Mouse (Mus musculus) midbrain, embryonic 13.5 days (tissue): ENCODE data around the gene Myf5. TPM values are rescaled to one million over a fixed set of nuclear protein-coding genes. Genes with fewer than 3 reads are reported as not detected.
A peak's percentile ranks its signal among the peaks of the same experiment; 100 is the strongest.

Experiments
- ATAC-seq: fragments of 200-750 bp; cut with Nextera tagmentation; 2 replicates; pipeline ENCODE4 v1.8.0; 2017; ENCODE audit warnings: mild to moderate bottlenecking, moderate TSS enrichment, moderate library complexity
- H3K27ac ChIP-seq: fragments of 300-500 bp; sonication (generic); 2 replicates; pipeline ENCODE4 v1.5.1; 2015; ENCODE audit warnings: inconsistent platforms, mild to moderate bottlenecking, moderate library complexity
- H3K27me3 ChIP-seq: fragments of 300-500 bp; sonication (generic); 2 replicates; pipeline ENCODE4 v1.6.1; 2015; ENCODE audit warnings: mild to moderate bottlenecking, inconsistent platforms
- H3K36me3 ChIP-seq: fragments of 300-500 bp; sonication (generic); 2 replicates; pipeline ENCODE4 v1.6.1; 2015; ENCODE audit warnings: mild to moderate bottlenecking, inconsistent platforms
- H3K4me1 ChIP-seq: fragments of 300-500 bp; sonication (generic); replicated peaks from 2 replicates; pipeline ENCODE4 v1.6.1; 2015; ENCODE audit warnings: inconsistent platforms
- H3K4me2 ChIP-seq: fragments of 300-500 bp; sonication (generic); replicated peaks from 2 replicates; pipeline ENCODE4 v1.6.1; 2015; ENCODE audit warnings: moderate library complexity, mild to moderate bottlenecking, inconsistent platforms
- H3K4me3 ChIP-seq: fragments of 300-500 bp; sonication (generic); replicated peaks from 2 replicates; pipeline ENCODE4 v1.5.1; 2015; ENCODE audit warnings: mild to moderate bottlenecking, inconsistent platforms
- H3K9ac ChIP-seq: fragments of 300-500 bp; sonication (generic); replicated peaks from 2 replicates; pipeline ENCODE4 v1.6.1; 2015; ENCODE audit warnings: mild to moderate bottlenecking, inconsistent platforms
- H3K9me3 ChIP-seq: fragments of 300-500 bp; sonication (generic); 2 replicates; pipeline ENCODE4 v1.6.1; 2016; ENCODE audit warnings: mild to moderate bottlenecking, inconsistent platforms
- WGBS: fragments of 180-500 bp; shearing (Covaris S2); methylation state at CpG from one replicate; pipeline ENCODE4 v1.1.7; 2015; 5-methylcytosine and 5-hydroxymethylcytosine counted together
- polyA plus RNA-seq: library from polyadenylated mRNA; unstranded; fragments of >200 nt; fragmentation: Nextera tagmentation; extraction: Ambion mirVana; gene quantifications from 2 replicates; pipeline ENCODE4 v1.2.1, GENCODE M21; 2015

The Myf5 gene
- polyA plus RNA-seq, 1 experiment from 2014 or later, result not detected

DNA sequence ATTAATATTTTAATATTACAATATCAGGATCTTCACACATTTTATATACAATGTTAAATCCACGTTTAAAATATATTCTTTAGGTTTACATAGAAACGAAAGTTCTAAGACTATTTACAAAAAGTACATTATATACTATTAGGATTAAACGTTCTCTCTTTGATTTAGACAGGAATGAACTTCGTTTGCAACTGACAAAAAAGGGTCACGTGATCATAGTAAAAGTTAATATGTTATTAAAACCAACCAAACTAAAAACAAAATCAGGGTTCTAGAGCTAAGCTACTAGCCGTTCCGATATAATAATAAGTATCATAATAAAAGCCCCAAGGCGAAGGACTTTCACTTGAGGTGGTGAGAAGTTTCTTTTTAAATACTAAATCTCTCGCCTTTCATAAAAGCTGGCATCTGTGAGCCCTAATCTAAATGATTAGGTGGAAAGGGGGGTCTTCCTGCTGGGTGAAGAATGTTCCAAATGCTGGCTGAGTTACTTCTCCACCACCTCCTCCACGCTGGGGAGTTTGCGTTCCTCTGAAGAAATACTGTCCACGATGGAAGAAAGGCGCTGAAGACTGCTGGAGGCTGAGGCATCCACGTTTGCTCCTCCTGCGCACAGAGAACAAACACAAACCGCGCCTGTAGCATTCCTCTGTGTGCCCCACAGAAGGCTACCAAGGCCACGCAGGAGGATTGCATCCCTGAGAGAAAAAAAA is 7.1 kb upstream of the Myf5 start:
- no peak overlapping the region for H3K9ac ChIP-seq
- H3K27ac ChIP-seq, result no peak overlapping the region
- no peaks in the 10 kb centered on the region for H3K36me3 ChIP-seq
- H3K4me1 ChIP-seq, result 0 out of 2 replicates have a peak, but pooled peaks cover 4% of the 10 kb centered on the region
- no peak; the same call in 1 of the 2 replicates for ATAC-seq
- WGBS, result 38% methylated on average over 18 of the region's 18 CpGs
- peak overlapping the region; percentile 14 for H3K4me3 ChIP-seq
- H3K9me3 ChIP-seq, result no peaks in the 10 kb centered on the region
- no peaks in the 10 kb centered on the region for H3K27me3 ChIP-seq
- peak overlapping the region; percentile 47 for H3K4me2 ChIP-seq

DNA sequence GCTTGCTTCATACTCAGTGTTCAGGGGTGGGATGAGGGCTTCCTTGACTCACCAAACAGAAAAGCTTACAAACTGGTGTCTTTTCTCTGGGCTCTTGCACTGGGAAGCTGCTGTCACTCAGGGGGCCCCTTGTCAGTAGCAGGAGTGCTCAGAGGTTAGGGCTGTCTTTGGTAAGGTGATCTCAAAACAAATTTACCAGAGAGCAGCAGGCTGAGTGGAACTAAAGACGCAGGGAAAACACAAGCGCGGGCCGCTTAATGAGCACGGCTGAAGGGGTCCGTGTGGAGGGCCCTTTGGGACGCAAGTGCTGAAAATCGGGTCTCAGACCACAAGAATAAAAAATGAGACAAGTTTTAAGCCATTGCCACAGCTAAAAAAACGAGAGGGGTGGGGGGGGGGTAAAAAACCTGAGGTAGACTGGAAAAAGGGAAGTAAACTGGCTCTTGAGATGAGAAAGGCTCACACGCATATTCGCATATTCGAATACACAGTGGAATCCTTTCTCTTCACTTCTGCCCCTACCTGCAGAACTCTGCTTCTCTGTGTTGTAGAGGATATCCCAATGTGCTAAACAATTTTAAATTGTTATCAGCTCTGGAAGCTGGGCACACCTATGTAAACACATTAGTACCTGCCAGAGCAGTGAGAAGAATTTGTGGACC is 2.9 kb upstream of the Myf5 start:
- no peak overlapping the region for H3K4me3 ChIP-seq
- H3K9me3 ChIP-seq, result no peaks in the 10 kb centered on the region
- no peak overlapping the region for H3K4me2 ChIP-seq
- H3K36me3 ChIP-seq, result no peaks in the 10 kb centered on the region
- 31% methylated on average over 12 of the region's 12 CpGs for whole genome bisulfite sequencing
- no peak for ATAC-seq
- no peak overlapping the region for H3K9ac ChIP-seq
- 0 out of 2 replicates have a peak, but pooled peaks cover 4% of the 10 kb centered on the region for H3K4me1 ChIP-seq
- no peaks in the 10 kb centered on the region for H3K27me3 ChIP-seq
- H3K27ac ChIP-seq, result no peak overlapping the region

DNA sequence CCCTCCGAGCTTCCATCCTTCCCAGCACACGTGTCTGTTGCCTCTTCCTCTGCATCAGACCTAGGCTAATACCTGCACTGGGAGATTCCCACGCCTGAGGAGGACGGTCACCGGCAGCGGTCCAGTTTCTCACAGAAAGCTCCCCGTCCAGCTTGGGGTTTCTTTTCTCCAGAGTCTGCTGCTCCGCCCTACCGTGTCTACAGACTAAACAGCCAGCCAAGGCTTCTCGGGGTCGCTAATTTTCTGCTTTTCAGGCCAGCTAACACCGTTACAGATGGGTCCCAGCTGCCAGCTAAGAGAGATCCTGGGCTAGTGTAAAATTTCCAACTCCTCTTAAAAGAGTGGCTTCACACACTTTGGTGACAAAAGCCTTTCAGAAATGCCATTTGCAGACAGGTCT is 836 bp upstream of the Myf5 start:
- Histone ChIP-seq H3K36me3 (no peaks in the 10 kb centered on the region), H3K9me3 (no peaks in the 10 kb centered on the region), H3K9ac (no peak overlapping the region), H3K4me1 (0 out of 2 replicates have a peak, but pooled peaks cover 4% of the 10 kb centered on the region), H3K27ac (no peak overlapping the region), H3K4me2 (no peak overlapping the region), H3K4me3 (no peak overlapping the region), H3K27me3 (no peaks in the 10 kb centered on the region)
- 80% methylated on average over 12 of the region's 12 CpGs for WGBS
- no peak for ATAC-seq

DNA sequence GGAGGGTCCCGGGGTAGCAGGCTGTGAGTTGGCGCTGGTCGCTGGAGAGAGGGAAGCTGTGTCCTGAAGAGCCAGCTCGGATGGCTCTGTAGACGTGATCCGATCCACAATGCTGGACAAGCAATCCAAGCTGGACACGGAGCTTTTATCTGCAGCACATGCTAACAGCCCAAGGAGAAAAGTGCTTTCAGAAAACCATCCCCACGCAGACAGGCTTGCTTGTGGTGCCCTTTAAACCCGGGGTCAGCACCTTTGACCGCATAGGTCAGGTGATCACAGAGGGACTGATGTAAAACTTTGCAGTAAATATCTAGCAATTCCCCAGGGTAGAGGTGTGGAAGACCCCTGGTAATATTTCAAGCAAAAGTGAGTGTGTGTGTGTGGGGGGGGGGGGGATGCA is 1.9 kb downstream of the Myf5 start:
- no peak overlapping the region for H3K27ac ChIP-seq
- H3K4me3 ChIP-seq, result no peak overlapping the region
- H3K4me1 ChIP-seq, result 0 out of 2 replicates have a peak, but pooled peaks cover 4% of the 10 kb centered on the region
- H3K27me3 ChIP-seq, result no peaks in the 10 kb centered on the region
- H3K9ac ChIP-seq, result no peak overlapping the region
- H3K36me3 ChIP-seq, result no peaks in the 10 kb centered on the region
- 74% methylated on average over 10 of the region's 10 CpGs for WGBS
- H3K9me3 ChIP-seq, result no peaks in the 10 kb centered on the region
- no peak overlapping the region for H3K4me2 ChIP-seq
- ATAC-seq, result no peak

DNA sequence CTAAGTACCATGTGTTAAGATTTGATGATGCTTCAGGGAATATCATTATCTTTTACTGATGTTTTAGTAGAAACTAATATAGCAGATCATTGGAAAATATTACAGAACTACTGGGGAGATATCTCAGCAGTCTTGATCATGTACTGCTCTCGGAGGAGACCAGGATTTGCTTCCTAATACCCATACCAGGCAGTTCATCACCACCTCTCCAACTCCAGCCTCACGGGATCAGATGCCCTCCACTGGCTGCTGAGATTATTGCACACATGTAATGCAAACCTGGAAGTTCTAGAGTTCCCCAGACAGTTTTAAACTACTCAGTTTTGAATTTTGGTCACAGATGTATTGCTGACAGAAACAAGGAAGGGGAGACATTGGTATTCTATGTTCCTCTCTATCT is 12.4 kb downstream of the Myf5 start:
- Histone ChIP-seq H3K36me3 (no peaks in the 10 kb centered on the region), H3K9me3 (no peaks in the 10 kb centered on the region), H3K4me2 (no peak overlapping the region), H3K9ac (no peak overlapping the region), H3K4me3 (no peak overlapping the region), H3K27me3 (no peaks in the 10 kb centered on the region), H3K4me1 (no peaks in the 10 kb centered on the region), H3K27ac (no peak overlapping the region)
- no peak for ATAC-seq
- 48% methylated on average over 2 of the region's 2 CpGs for WGBS

DNA sequence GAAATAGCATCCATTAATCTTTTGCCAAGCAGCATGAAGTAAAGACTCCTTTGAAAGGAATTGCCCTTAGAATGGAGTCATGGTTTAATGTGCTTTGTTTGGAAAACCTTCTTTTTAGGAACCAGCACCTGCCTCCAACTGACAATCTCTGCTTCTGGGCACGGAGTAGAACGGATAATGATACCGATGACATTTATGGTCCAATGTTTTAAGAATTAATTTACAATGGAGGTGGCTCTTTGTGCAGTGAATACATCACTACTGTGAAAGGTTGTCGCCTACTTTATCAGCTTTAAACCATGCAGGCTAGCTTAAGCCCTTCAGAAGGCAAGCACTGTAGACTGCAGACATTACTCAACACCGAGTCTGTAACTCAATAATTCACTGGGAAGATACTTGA is 14.2 kb downstream of the Myf5 start:
- H3K36me3 ChIP-seq, result no peaks in the 10 kb centered on the region
- no peaks in the 10 kb centered on the region for H3K4me1 ChIP-seq
- no peak overlapping the region for H3K27ac ChIP-seq
- no peak overlapping the region for H3K4me2 ChIP-seq
- ATAC-seq, result no peak
- no peak overlapping the region for H3K4me3 ChIP-seq
- H3K27me3 ChIP-seq, result no peaks in the 10 kb centered on the region
- no peaks in the 10 kb centered on the region for H3K9me3 ChIP-seq
- no peak overlapping the region for H3K9ac ChIP-seq
- 53% methylated on average over 5 of the region's 5 CpGs for WGBS

DNA sequence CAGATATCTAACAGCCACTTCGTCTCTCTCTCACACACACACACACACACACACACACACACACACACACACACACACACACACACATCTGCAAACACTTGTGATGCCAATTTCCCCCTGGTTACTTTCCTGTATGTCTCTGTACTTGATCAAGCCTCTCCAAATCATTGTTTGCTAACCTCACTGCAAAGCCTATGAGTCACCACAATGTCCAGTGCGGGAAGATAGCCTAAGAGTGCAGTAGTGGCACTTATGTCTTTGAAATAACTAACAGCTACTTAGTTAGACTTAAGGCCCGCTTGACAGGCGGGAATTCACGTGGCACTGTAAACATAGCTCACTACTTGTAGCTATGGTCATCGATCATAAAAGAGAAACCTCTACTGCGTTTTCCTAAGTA is 18.1 kb downstream of the Myf5 start:
- 89% methylated on average over 6 of the region's 7 CpGs for WGBS
- no peaks in the 10 kb centered on the region for H3K36me3 ChIP-seq
- no peaks in the 10 kb centered on the region for H3K9me3 ChIP-seq
- ATAC-seq, result no peak
- H3K27ac ChIP-seq, result no peak overlapping the region
- H3K27me3 ChIP-seq, result no peaks in the 10 kb centered on the region
- no peak overlapping the region for H3K4me3 ChIP-seq
- H3K9ac ChIP-seq, result no peak overlapping the region
- H3K4me1 ChIP-seq, result no peaks in the 10 kb centered on the region
- H3K4me2 ChIP-seq, result no peak overlapping the region

DNA sequence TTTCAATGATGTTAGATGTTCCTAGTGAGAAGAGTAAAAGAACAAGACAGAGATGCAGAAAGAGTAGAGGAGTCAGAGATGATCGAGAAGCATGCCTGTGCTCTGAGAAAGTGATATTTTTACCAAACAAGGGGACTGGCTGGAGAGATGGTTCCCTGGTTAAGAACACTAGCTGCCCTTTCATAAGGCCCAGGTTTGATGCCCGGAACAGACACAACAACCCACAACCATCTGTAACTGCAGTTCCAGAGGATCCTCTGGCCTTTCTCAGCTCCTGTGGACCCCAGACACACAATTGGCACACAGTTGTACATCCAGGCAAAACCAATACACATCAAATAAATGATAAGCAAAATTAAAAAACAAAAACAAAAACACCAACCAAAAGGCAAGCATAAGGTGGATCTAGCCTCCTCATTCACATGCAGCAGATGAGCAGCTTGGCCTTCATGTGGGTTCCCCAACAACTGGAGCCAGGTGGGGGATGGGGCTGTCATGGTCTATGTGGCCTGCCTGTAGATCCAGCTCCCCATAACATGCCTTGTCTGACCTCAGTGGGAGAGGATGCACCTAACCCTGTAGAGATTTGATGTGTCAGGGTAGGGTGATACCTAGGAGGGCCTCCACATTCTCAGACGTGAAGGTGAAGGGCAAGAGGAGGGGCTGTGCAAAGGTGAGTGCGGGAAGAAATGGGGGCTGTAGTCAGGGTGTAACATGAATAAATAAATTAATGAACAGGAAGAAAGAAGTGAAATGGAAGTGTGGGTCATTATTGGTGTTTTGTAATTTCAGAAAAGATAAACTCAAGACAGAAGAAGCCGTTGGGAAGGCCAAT is 36.2 kb downstream of the Myf5 start:
- ATAC-seq, result no peak
- 91% methylated on average over 5 of the region's 5 CpGs for WGBS

DNA sequence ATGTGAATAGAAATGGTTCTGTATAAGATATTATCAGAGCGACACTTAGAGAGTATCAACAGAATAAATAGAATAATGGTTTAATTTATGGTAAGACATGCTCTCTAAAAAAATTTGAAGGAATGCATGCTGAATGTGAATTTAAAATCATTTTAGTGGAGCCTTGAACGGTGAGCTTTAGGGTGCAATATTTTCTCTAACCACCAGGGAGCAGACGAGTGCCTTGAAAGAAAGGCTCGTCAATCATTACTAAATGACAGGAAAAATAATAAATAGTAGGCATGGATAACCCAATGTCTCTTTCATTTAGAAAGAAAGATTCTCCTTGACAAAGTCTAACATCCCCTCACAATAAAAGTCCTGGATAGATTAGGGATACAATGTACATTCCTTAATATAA is 43.2 kb downstream of the Myf5 start:
- 15% methylated on average over 4 of the region's 4 CpGs for WGBS
- H3K4me2 ChIP-seq, result no peak overlapping the region
- no peak overlapping the region for H3K4me3 ChIP-seq
- no peaks in the 10 kb centered on the region for H3K36me3 ChIP-seq
- H3K27ac ChIP-seq, result no peak overlapping the region
- H3K9ac ChIP-seq, result no peak overlapping the region
- H3K9me3 ChIP-seq, result no peaks in the 10 kb centered on the region
- ATAC-seq, result 0 out of 2 replicates have a peak, but pooled peaks have one; percentile 30
- H3K4me1 ChIP-seq, result no peaks in the 10 kb centered on the region
- H3K27me3 ChIP-seq, result no peaks in the 10 kb centered on the region

More for the DNA sequence above, 36.2 kb downstream of the Myf5 start:
- no peak overlapping the region for H3K4me3 ChIP-seq
- no peaks in the 10 kb centered on the region for H3K4me1 ChIP-seq
- no peak overlapping the region for H3K9ac ChIP-seq
- H3K9me3 ChIP-seq, result no peaks in the 10 kb centered on the region
- no peaks in the 10 kb centered on the region for H3K27me3 ChIP-seq
- H3K36me3 ChIP-seq, result no peaks in the 10 kb centered on the region
- H3K4me2 ChIP-seq, result no peak overlapping the region
- H3K27ac ChIP-seq, result no peak overlapping the region

DNA sequence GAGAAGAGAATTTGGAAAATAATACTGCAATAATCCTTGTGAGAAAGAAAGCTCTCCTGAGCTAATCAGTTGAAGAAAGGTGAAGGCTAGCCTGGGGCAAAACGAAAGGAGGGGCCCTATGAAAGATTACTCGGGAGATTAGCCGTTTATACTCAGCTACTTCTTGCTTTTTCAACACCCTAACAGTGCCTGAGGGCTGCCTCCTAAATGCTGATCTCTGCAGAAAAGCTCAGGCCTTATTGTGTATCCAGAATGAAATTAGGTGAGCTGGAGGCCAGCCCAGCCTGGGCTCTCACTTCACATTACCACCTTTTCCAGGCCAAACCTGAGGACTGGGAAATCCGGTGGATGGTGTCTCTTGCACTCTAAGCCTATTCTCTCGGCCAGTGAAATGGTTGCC is 49.0 kb downstream of the Myf5 start:
- Histone ChIP-seq H3K4me1 (no peaks in the 10 kb centered on the region), H3K4me3 (no peak overlapping the region), H3K9me3 (no peaks in the 10 kb centered on the region), H3K27me3 (no peaks in the 10 kb centered on the region), H3K27ac (no peak overlapping the region), H3K36me3 (no peaks in the 10 kb centered on the region), H3K4me2 (no peak overlapping the region), H3K9ac (no peak overlapping the region)
- ATAC-seq, result no peak
- 58% methylated on average over 5 of the region's 5 CpGs for WGBS
